21 mouse cellular contexts compared by ENCODE assay signal in the genomic region with DNA sequence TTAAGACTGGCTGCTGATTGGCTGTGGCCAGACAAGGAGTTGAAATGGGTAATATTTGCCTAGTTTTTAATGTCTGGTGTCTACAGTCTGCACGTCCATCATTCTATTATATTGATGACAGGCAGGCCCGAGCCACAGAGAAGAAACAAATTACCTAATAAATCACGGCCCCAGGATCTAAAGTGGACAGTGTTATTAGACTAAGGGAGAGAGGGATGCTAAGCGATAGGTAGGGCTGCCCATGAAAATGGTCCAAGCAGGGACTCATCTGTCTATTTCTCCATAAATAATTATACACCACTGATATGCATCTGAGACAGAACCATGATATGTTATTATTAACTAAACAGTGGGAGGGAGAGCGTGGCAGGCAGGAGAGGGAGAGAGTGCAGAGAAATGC.
"Had no signal": no experiment of that assay in that cellular context is flagged by ENCODE, and none has a peak within 500 bp of the region (broad histone marks: within the 10 kb centered on the region; RNA-seq: fewer than 3 reads in every experiment).

No protein-coding gene starts in this region.

- H3K4me1 ChIP-seq: liver, embryonic 15.5 days had no signal

- H3K36me3 ChIP-seq: limb, embryonic 10.5 days; limb, embryonic 13.5 days; liver, embryonic 12.5 days; liver, embryonic 15.5 days; lung, embryonic 15.5 days; midbrain, embryonic 10.5 days; midbrain, embryonic 13.5 days had no signal

- DNase-seq: kidney, adult 18-20 months; kidney, adult 9 months; kidney, postnatal 14 days; kidney, postnatal 4 days; layer of hippocampus, adult 9-11 months; liver; lung, adult 18-20 months; lung, postnatal 10 days; retina, postnatal 1 day; right cerebral cortex, postnatal 25 days; spleen, adult 18-20 months; thymus, adult 18-20 months; thymus, postnatal 36 days had no signal

- H3K4me3 ChIP-seq: limb, embryonic 10.5 days; limb, embryonic 13.5 days; liver, embryonic 12.5 days; liver, embryonic 15.5 days; lung, embryonic 15.5 days; megakaryocyte, embryonic 14.5 days; midbrain, embryonic 10.5 days; midbrain, embryonic 13.5 days had no signal

- H3K9ac ChIP-seq: limb, embryonic 13.5 days; liver, embryonic 12.5 days; liver, embryonic 15.5 days; lung, embryonic 15.5 days; midbrain, embryonic 13.5 days had no signal

- ATAC-seq: liver, embryonic 12.5 days; midbrain, embryonic 13.5 days had no signal

- H3K9me3 ChIP-seq: limb, embryonic 10.5 days; limb, embryonic 13.5 days; liver, embryonic 12.5 days; liver, embryonic 15.5 days; lung, embryonic 15.5 days; midbrain, embryonic 10.5 days; midbrain, embryonic 13.5 days had no signal

- H3K4me2 ChIP-seq: limb, embryonic 13.5 days; liver, embryonic 12.5 days; liver, embryonic 15.5 days; lung, embryonic 15.5 days; midbrain, embryonic 13.5 days had no signal

- H3K27ac ChIP-seq: limb, embryonic 10.5 days; limb, embryonic 13.5 days; liver, embryonic 12.5 days; liver, embryonic 15.5 days; lung, embryonic 15.5 days; midbrain, embryonic 10.5 days; midbrain, embryonic 13.5 days had no signal
